Mouse (Mus musculus) heart, embryonic 15.5 days (tissue): Measurements from ENCODE around the gene Rnaseh2a. TPM values are rescaled to one million over a fixed set of nuclear protein-coding genes. Genes with fewer than 3 reads are reported as not detected.

ENCODE experiments used
- ATAC-seq: fragments of 200-750 bp; cut with Nextera tagmentation; replicated peaks from 2 replicates; pipeline ENCODE4 v1.8.0; 2017; ENCODE audit warnings: low read depth, moderate TSS enrichment; ENCODE audit not compliant: insufficient number of reproducible peaks, insufficient read depth, low FRiP score
- H3K27ac ChIP-seq: fragments of 300-500 bp; sonication (generic); 2 replicates; pipeline ENCODE4 v1.5.1; 2015; ENCODE audit warnings: mild to moderate bottlenecking, inconsistent platforms
- H3K27me3 ChIP-seq: fragments of 300-500 bp; sonication (generic); 2 replicates; pipeline ENCODE4 v1.6.1; 2015; ENCODE audit warnings: inconsistent platforms
- H3K36me3 ChIP-seq: fragments of 300-500 bp; sonication (generic); 2 replicates; pipeline ENCODE4 v1.6.1; 2015; ENCODE audit warnings: mild to moderate bottlenecking, inconsistent platforms
- H3K4me1 ChIP-seq: fragments of 300-500 bp; sonication (generic); replicated peaks from 2 replicates; pipeline ENCODE4 v1.6.1; 2015; ENCODE audit warnings: inconsistent platforms
- H3K4me2 ChIP-seq: fragments of 300-500 bp; sonication (generic); 2 replicates; pipeline ENCODE4 v1.6.1; 2015; ENCODE audit warnings: inconsistent platforms, mild to moderate bottlenecking, moderate library complexity
- H3K4me3 ChIP-seq: fragments of 300-500 bp; sonication (generic); 2 replicates; pipeline ENCODE4 v1.5.1; 2015; ENCODE audit warnings: mild to moderate bottlenecking, inconsistent platforms
- H3K9ac ChIP-seq: fragments of 300-500 bp; sonication (generic); 2 replicates; pipeline ENCODE4 v1.6.1; 2015; ENCODE audit warnings: mild to moderate bottlenecking, inconsistent platforms
- H3K9me3 ChIP-seq: fragments of 300-500 bp; sonication (generic); replicated peaks from 2 replicates; pipeline ENCODE4 v1.6.1; 2016; ENCODE audit warnings: inconsistent platforms
- WGBS: fragments of 180-500 bp; shearing (Covaris S2); methylation state at CpG from one replicate; pipeline ENCODE4 v1.1.7; 2015; ENCODE audit warnings: mixed read lengths; 5-methylcytosine and 5-hydroxymethylcytosine counted together
- polyA plus RNA-seq: library from polyadenylated mRNA; unstranded; fragments of >200 nt; fragmentation: Nextera tagmentation; extraction: Ambion mirVana; gene quantifications from 2 replicates; pipeline ENCODE4 v1.2.1, GENCODE M21; 2015

Gene Rnaseh2a
- polyA plus RNA-seq, 1 experiment from 2014 or later: 62.9 TPM

DNA sequence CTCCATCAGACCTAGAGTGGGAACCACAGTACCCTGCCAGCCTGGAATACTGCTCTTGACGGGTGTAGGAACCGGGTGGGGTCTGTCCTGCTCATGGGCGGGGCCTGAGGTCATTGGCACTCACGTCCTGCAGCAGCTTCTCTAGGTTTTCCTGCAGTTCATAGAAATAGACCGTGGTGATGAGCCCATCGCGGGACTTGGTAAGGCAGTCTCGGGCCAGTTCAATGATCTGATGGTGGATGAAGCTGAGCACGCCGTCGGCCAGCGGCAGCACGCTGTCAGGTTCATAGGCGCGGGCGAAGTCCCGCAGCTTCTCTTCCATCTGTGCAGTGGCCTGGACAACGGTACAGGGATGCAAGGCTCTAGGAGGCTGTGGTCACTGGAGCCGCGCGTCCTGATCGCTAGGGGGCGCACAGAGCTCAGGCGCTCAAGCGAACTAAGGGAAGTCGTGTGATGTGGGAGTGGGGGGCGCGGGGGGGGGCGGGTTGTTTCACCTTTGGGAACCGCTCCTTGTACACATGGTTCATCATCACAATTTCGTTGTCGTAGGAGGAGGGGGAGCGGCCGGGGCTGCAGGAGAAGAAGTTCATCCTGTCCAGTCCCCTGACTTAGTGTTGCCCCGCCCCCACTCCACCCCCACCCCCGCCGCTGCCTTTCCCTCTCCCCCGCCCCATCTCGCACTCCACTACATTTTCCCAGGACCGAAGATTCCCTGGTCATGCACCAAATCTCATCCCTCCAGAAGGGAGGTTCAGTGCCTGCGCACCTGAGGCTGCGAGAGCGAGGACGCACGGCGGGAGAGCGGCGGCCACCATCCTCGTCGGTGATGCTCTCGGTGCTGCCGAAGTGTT lies 40.9 kb downstream of the Rnaseh2a start:
- H3K4me2 ChIP-seq: peak overlapping the region; percentile 66
- no peak overlapping the region for H3K9ac ChIP-seq
- H3K27me3 ChIP-seq: peaks cover 79% of the 10 kb centered on the region
- ATAC-seq: peak; percentile 21; the same call in 1 of the 2 replicates
- peak overlapping the region; percentile 32 for H3K4me3 ChIP-seq
- 5% methylated on average over 50 of the region's 52 CpGs for WGBS
- H3K4me1 ChIP-seq: peaks cover 10% of the 10 kb centered on the region; the same call in 1 of the 2 replicates
- H3K27ac ChIP-seq: no peak overlapping the region
- no peaks in the 10 kb centered on the region for H3K36me3 ChIP-seq
- H3K9me3 ChIP-seq: no peaks in the 10 kb centered on the region

DNA sequence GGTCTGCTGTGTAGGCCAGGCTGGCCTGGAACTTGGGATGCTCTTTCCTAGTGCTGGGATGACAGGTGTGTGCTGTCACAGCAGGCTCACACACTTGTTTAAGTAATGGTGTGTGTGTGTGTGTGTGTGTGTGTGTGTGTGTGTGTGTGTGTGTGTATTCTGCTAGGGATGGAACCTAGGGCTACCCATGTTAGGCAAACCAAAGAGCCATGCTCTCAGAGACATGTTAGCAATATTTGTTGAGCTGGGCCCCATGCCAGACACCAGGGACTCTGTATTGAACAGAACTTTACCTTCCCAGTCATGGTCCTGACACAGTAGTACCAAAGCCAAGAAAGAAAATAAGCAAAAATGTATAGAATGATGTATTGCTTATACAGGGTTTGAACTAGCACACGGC lies 42.1 kb downstream of the Rnaseh2a start:
- Histone ChIP-seq H3K27ac (no peak overlapping the region), H3K36me3 (no peaks in the 10 kb centered on the region), H3K4me2 (no peak overlapping the region), H3K4me3 (no peak overlapping the region), H3K9me3 (no peaks in the 10 kb centered on the region), H3K4me1 (peaks cover 10% of the 10 kb centered on the region; the same call in 1 of the 2 replicates), H3K9ac (no peak overlapping the region), H3K27me3 (peaks cover 78% of the 10 kb centered on the region)
- 87% methylated on average over 1 of the region's 1 CpGs for WGBS
- no peak for ATAC-seq

DNA sequence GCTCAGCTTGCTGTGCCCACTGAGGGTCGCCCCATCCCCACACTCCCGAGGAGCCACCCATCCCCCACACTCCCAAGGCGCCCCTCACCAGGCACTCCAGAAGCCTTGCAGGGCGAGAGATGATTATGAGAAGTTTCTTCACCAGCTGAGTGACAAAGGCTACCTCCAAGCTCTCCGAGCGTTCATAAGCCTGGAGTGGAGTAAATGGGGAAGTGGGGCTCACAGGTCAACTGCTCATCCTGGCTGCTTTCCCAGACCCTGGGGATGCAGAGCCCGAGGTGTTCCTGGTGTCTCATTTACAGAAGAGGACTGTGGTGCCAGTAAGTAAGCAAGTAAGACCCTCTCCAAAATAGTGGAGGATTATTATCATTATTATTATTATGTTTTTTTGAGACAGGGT lies 44.0 kb downstream of the Rnaseh2a start:
- 56% methylated on average over 7 of the region's 7 CpGs for WGBS
- no peaks in the 10 kb centered on the region for H3K9me3 ChIP-seq
- H3K27me3 ChIP-seq: peaks cover 67% of the 10 kb centered on the region
- no peak for ATAC-seq
- no peak overlapping the region for H3K4me2 ChIP-seq
- no peak overlapping the region for H3K9ac ChIP-seq
- peaks cover 16% of the 10 kb centered on the region; the same call in 1 of the 2 replicates for H3K4me1 ChIP-seq
- no peaks in the 10 kb centered on the region for H3K36me3 ChIP-seq
- H3K27ac ChIP-seq: no peak overlapping the region
- H3K4me3 ChIP-seq: no peak overlapping the region

DNA sequence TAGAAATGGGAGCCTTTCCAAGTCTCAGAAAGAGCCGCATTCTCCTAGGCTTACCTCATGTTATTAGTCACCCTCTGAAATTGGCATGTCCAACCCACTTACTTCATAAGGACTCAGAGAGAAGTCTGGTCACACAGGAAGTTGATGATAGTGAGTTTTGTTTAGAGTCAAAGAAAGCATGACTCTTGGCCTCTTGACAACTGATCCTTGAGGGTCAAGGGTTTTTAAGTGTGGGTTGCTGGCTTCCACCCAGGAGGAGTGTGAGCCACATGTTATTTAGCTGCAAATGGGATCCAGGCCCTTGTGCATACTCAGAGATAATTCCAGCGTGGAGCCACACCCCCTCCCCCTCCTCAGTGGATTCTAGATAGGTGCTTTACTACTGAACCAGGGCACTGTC lies 48.0 kb downstream of the Rnaseh2a start:
- peaks cover 69% of the 10 kb centered on the region for H3K27me3 ChIP-seq
- ATAC-seq: 0 out of 2 replicates have a peak, but pooled peaks have one; percentile 51
- H3K9ac ChIP-seq: no peak overlapping the region
- 32% methylated on average over 2 of the region's 2 CpGs for WGBS
- no peak overlapping the region for H3K27ac ChIP-seq
- H3K36me3 ChIP-seq: no peaks in the 10 kb centered on the region
- H3K4me2 ChIP-seq: no peak overlapping the region
- no peak overlapping the region for H3K4me3 ChIP-seq
- no peaks in the 10 kb centered on the region for H3K9me3 ChIP-seq
- 0 out of 2 replicates have a peak, but pooled peaks cover 10% of the 10 kb centered on the region for H3K4me1 ChIP-seq

DNA sequence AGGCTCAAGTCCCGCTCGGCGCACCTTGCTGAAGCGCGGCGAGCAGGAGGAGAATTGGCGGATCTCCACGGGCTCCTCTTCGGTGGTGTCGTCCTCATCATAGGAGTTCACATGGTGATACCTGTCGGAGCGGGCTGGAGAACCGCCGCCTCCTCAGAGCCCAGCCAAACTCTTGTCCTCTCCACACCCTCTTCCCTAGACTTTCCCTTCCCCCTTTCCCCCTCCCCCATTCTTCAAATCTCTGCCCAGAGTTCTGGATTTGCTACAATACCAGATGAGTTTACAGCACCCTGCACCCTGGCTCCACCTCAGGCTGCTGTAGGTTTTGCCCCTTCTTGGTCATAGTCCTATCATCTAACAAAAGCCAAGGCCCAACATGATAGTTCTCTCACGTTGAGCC lies 50.9 kb downstream of the Rnaseh2a start:
- Histone ChIP-seq H3K4me2 (no peak overlapping the region), H3K4me1 (0 out of 2 replicates have a peak, but pooled peaks cover 10% of the 10 kb centered on the region), H3K4me3 (no peak overlapping the region), H3K9ac (no peak overlapping the region), H3K9me3 (no peaks in the 10 kb centered on the region), H3K36me3 (no peaks in the 10 kb centered on the region), H3K27me3 (peaks cover 76% of the 10 kb centered on the region), H3K27ac (no peak overlapping the region)
- WGBS: 86% methylated on average over 15 of the region's 15 CpGs
- no peak for ATAC-seq

DNA sequence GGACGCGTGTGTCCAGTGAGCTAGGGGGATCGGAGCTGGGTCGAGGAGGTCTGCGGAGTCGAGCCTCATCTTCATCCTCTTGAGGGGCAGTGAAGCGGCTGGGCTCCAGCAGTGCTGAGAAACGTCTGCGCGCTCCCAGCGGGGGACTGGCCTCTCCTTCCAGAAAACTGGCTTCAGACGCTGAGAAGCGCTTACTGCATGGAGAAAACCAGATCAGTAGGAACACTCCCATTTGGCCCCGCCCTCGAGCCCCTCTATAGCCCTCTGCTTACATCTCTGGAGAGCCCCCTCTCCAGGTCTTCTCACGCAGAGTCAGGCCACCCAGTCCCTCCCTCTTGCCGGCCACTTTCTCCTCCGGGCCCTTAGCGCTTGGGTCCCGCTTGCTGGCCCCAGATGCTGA lies 51.8 kb downstream of the Rnaseh2a start:
- Histone ChIP-seq H3K36me3 (no peaks in the 10 kb centered on the region), H3K9me3 (no peaks in the 10 kb centered on the region), H3K27me3 (peaks cover 79% of the 10 kb centered on the region), H3K4me3 (no peak overlapping the region), H3K4me2 (no peak overlapping the region), H3K9ac (no peak overlapping the region), H3K4me1 (peaks cover 18% of the 10 kb centered on the region), H3K27ac (no peak overlapping the region)
- WGBS: 26% methylated on average over 20 of the region's 20 CpGs
- no peak for ATAC-seq

DNA sequence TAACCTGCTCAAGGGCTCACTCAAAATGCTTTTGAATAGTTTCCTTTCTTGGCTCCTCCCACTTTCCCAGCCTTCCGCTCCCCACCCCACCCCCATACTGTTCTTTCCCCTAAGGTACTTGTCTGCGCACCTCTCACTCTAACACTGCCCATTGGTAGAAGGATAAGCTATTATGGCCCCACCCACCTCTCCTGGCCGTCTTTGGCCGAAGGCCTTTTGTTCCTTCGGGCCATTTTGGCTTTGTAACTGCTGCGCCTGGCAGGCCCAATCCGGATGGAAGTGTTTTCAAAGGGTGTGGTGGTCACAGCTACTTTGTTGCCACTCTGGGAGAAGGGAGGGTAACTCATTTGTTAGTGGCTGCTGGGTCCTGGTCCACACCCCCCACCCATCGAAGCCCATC lies 54.3 kb downstream of the Rnaseh2a start:
- H3K27ac ChIP-seq: no peak overlapping the region
- peaks cover 17% of the 10 kb centered on the region for H3K4me1 ChIP-seq
- H3K4me2 ChIP-seq: no peak overlapping the region
- no peak overlapping the region for H3K4me3 ChIP-seq
- no peak overlapping the region for H3K9ac ChIP-seq
- 82% methylated on average over 8 of the region's 8 CpGs for WGBS
- ATAC-seq: no peak
- H3K9me3 ChIP-seq: no peaks in the 10 kb centered on the region
- H3K27me3 ChIP-seq: peaks cover 92% of the 10 kb centered on the region
- H3K36me3 ChIP-seq: no peaks in the 10 kb centered on the region

DNA sequence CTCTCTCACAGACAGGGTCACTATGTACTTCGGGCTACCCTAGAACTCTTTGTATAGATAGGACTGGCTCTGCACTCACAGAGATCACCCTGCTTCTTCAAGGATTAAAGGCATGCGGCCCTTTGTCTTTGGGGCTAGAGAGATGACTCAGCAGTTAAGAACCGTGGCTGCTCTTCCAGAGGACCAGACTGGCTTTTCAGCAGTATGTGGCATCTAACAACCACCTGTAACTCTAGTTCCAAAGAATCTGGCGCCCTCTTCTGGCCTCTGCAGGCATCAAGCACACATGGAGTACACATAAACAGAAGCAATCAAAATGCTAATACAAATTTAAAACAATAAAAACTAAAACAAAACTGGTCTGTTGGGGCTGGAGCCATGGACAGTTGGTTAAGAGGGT lies 55.6 kb downstream of the Rnaseh2a start:
- 30% methylated on average over 4 of the region's 4 CpGs for WGBS
- Histone ChIP-seq H3K27me3 (peaks cover 93% of the 10 kb centered on the region), H3K27ac (no peak overlapping the region), H3K4me3 (no peak overlapping the region), H3K9me3 (no peaks in the 10 kb centered on the region), H3K36me3 (no peaks in the 10 kb centered on the region), H3K9ac (no peak overlapping the region), H3K4me2 (peak overlapping the region; percentile 89), H3K4me1 (peaks cover 19% of the 10 kb centered on the region)
- ATAC-seq: no peak

DNA sequence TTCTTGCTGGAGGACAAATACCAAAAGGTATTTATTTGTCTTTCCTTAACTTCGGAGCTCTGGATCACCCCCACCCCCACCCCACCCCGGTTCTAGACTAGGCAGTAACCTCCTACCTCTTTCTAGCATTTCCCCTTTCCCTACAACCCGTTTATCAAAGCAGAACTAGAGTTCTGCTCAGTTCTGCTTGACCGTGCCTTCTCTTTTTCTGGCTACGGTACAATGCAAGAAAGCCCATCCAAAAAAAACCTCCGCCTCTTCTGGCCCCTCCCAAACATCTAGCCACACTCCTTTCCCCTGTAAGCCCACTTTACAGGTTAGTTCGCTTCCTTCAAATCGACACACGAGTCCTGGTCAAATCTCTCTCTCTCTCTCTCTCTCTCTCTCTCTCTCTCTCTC lies 56.1 kb downstream of the Rnaseh2a start:
- no peaks in the 10 kb centered on the region for H3K36me3 ChIP-seq
- 9% methylated on average over 9 of the region's 9 CpGs for WGBS
- peaks cover 91% of the 10 kb centered on the region for H3K27me3 ChIP-seq
- no peak for ATAC-seq
- H3K4me1 ChIP-seq: peaks cover 24% of the 10 kb centered on the region
- H3K4me3 ChIP-seq: peak overlapping the region; percentile 49
- no peaks in the 10 kb centered on the region for H3K9me3 ChIP-seq
- no peak overlapping the region for H3K27ac ChIP-seq
- peak overlapping the region; percentile 89 for H3K4me2 ChIP-seq
- H3K9ac ChIP-seq: peak overlapping the region; percentile 27

DNA sequence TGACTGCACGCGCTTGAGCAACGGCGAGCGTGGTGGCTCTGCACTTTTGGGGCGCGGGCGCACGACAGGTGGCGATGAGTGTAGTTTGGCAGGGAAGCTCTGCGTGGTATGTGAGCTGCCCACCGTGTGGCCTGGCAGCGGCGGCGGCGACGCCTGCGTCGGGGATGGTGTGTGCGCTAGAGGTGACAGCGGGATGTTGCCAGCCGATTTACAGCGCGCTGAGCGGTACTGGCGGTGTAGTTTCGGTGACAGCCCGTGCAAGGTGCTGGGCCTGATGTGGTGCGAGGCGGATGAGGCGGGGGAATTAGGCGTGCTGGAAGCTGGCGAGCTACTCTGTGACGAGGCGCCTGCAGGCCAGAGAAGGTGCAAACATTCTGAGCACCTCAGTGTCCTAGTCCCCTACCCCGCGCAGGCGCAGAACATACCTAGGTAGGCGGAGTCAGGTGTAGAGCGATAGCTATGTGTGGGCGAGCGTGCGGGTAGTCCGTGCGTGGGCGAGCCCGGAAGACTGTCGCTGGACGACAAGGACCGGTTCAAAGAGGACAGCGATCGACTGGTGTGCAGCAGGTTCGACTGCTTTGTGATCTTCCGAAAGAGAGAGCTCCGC lies 56.6 kb downstream of the Rnaseh2a start:
- H3K4me2 ChIP-seq: peak overlapping the region; percentile 89
- H3K9me3 ChIP-seq: no peaks in the 10 kb centered on the region
- H3K36me3 ChIP-seq: no peaks in the 10 kb centered on the region
- H3K27me3 ChIP-seq: peaks cover 86% of the 10 kb centered on the region
- under 1% methylated on average over 55 of the region's 55 CpGs for WGBS
- no peak for ATAC-seq
- H3K4me3 ChIP-seq: peak overlapping the region; percentile 49
- H3K27ac ChIP-seq: no peak overlapping the region
- H3K4me1 ChIP-seq: peaks cover 24% of the 10 kb centered on the region
- peak overlapping the region; percentile 27 for H3K9ac ChIP-seq

DNA sequence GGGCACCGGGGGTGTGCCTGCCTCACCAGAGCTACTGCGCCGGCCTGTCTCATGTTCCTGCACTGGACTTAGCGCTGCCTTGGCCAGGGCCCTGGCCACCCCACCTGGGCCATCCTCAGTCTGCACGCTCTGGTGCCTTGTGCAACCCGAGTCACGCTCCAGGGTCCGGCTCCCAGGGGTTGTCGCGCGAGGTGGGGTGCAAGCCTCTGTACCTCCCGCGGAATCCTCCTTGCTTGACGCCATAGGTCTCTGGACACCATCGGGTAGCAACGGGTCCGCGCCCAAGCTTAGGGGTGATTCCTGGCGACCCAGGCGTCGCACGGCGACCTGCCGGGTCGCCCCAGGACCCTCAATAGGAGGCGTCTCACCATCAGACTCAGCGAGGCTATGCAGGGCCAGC lies 57.2 kb downstream of the Rnaseh2a start:
- Histone ChIP-seq H3K36me3 (no peaks in the 10 kb centered on the region), H3K27me3 (peaks cover 80% of the 10 kb centered on the region), H3K4me1 (peaks cover 21% of the 10 kb centered on the region), H3K4me3 (peak overlapping the region; percentile 49), H3K27ac (no peak overlapping the region), H3K4me2 (peak overlapping the region; percentile 89), H3K9me3 (no peaks in the 10 kb centered on the region), H3K9ac (no peak overlapping the region)
- ATAC-seq: no peak
- 23% methylated on average over 27 of the region's 27 CpGs for WGBS
